Mouse (Mus musculus) midbrain, embryonic 12.5 days (tissue): ENCODE results near the gene Timp3. TPM values are rescaled to one million over a fixed set of nuclear protein-coding genes. Genes with fewer than 3 reads are reported as not detected.
"Not testable (repeated sequence)": the region's sequence is repeated elsewhere in the genome, so short reads cannot be mapped to it uniquely, and the experiment has no call there.

Source experiments
- ATAC-seq: fragments of 200-750 bp; cut with Nextera tagmentation; 2 replicates; pipeline ENCODE4 v1.8.0; 2017; ENCODE audit warnings: low read depth, moderate TSS enrichment, moderate library complexity; ENCODE audit not compliant: low FRiP score
- H3K27ac ChIP-seq: fragments of 300-500 bp; sonication (generic); replicated peaks from 2 replicates; pipeline ENCODE4 v1.5.1; 2016; ENCODE audit warnings: mild to moderate bottlenecking
- H3K27me3 ChIP-seq: fragments of 300-500 bp; sonication (generic); 2 replicates; pipeline ENCODE4 v1.6.1; 2016; ENCODE audit warnings: mild to moderate bottlenecking
- H3K36me3 ChIP-seq: fragments of 300-500 bp; sonication (generic); 2 replicates; pipeline ENCODE4 v1.6.1; 2016
- H3K4me1 ChIP-seq: fragments of 300-500 bp; sonication (generic); 2 replicates; pipeline ENCODE4 v1.6.1; 2016
- H3K4me2 ChIP-seq: fragments of 300-500 bp; sonication (generic); replicated peaks from 2 replicates; pipeline ENCODE4 v1.6.1; 2016; ENCODE audit warnings: mild to moderate bottlenecking, moderate library complexity
- H3K4me3 ChIP-seq: fragments of 300-500 bp; sonication (generic); 2 replicates; pipeline ENCODE4 v1.5.1; 2016; ENCODE audit warnings: mild to moderate bottlenecking
- H3K9ac ChIP-seq: fragments of 300-500 bp; sonication (generic); replicated peaks from 2 replicates; pipeline ENCODE4 v1.6.1; 2016; ENCODE audit warnings: mild to moderate bottlenecking, moderate library complexity
- H3K9me3 ChIP-seq: fragments of 300-500 bp; sonication (generic); 2 replicates; pipeline ENCODE4 v1.6.1; 2016; ENCODE audit warnings: mild to moderate bottlenecking
- WGBS: fragments of 180-500 bp; shearing (Covaris S2); methylation state at CpG from one replicate; pipeline ENCODE4 v1.1.7; 2016; 5-methylcytosine and 5-hydroxymethylcytosine counted together
- polyA plus RNA-seq: library from polyadenylated mRNA; unstranded; fragments of >200 nt; fragmentation: Nextera tagmentation; extraction: Ambion mirVana; gene quantifications from 2 replicates; pipeline ENCODE4 v1.2.1, GENCODE M21; 2016

The Timp3 gene
- polyA plus RNA-seq, 1 experiment from 2014 or later: 24.5 TPM

- H3K27me3 ChIP-seq: no peaks in the 10 kb centered on the region
- no peak overlapping the region for H3K27ac ChIP-seq
- WGBS: 81% methylated on average over 8 of the region's 8 CpGs
- no peak overlapping the region for H3K4me2 ChIP-seq
- H3K4me3 ChIP-seq: no peak overlapping the region
- no peak overlapping the region for H3K9ac ChIP-seq
- no peak for ATAC-seq
- H3K9me3 ChIP-seq: no peaks in the 10 kb centered on the region
- no peaks in the 10 kb centered on the region for H3K4me1 ChIP-seq
- no peaks in the 10 kb centered on the region for H3K36me3 ChIP-seq
These were observed 63.6 kb downstream of the Timp3 start for GRCm38 (mm10) chr10:86363669-86364309.

GRCm38 (mm10) chr10:86365632-86366092 lies 65.5 kb downstream of the Timp3 start:
- Histone ChIP-seq H3K4me3 (no peak overlapping the region), H3K9ac (no peak overlapping the region), H3K27me3 (no peaks in the 10 kb centered on the region), H3K36me3 (no peaks in the 10 kb centered on the region), H3K9me3 (no peaks in the 10 kb centered on the region), H3K27ac (no peak overlapping the region), H3K4me1 (no peaks in the 10 kb centered on the region), H3K4me2 (no peak overlapping the region)
- WGBS: 78% methylated on average over 5 of the region's 5 CpGs
- ATAC-seq: peak; percentile 30; the same call in 1 of the 2 replicates

- no peak for ATAC-seq
These were observed 67.2 kb downstream of the Timp3 start for GRCm38 (mm10) chr10:86367346-86367745.

DNA sequence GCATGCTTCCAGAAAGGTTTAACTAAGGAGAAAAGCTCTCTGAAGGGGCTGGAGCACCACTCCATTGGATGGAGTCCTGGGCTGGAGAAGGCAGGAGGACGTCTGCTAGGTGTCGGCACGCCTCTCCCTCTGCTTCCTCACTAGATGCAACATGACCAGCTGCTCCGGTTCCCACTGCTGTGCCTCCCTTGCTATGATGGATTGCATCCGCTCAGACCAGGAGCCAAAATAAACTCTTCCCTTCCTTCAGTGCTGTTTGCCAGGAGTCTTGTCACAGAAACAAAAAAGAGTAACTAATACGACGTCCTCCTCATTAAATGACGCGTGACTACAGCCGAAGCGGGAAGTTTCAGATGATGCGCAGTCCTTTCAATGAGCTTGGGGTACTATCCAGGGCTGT lies 68.6 kb downstream of the Timp3 start:
- H3K36me3 ChIP-seq: no peaks in the 10 kb centered on the region
- no peak for ATAC-seq
- 90% methylated on average over 12 of the region's 12 CpGs for WGBS
- H3K27ac ChIP-seq: no peak overlapping the region
- no peaks in the 10 kb centered on the region for H3K27me3 ChIP-seq
- no peaks in the 10 kb centered on the region for H3K9me3 ChIP-seq
- no peak overlapping the region for H3K9ac ChIP-seq
- no peak overlapping the region for H3K4me3 ChIP-seq
- no peaks in the 10 kb centered on the region for H3K4me1 ChIP-seq
- no peak overlapping the region for H3K4me2 ChIP-seq

More at GRCm38 (mm10) chr10:86367346-86367745, 67.2 kb downstream of the Timp3 start:
- no peak overlapping the region for H3K4me3 ChIP-seq
- H3K27me3 ChIP-seq: no peaks in the 10 kb centered on the region
- no peak overlapping the region for H3K27ac ChIP-seq
- 88% methylated on average over 4 of the region's 4 CpGs for WGBS
- H3K9me3 ChIP-seq: no peaks in the 10 kb centered on the region
- no peaks in the 10 kb centered on the region for H3K4me1 ChIP-seq
- H3K9ac ChIP-seq: no peak overlapping the region
- H3K36me3 ChIP-seq: no peaks in the 10 kb centered on the region
- H3K4me2 ChIP-seq: no peak overlapping the region

DNA sequence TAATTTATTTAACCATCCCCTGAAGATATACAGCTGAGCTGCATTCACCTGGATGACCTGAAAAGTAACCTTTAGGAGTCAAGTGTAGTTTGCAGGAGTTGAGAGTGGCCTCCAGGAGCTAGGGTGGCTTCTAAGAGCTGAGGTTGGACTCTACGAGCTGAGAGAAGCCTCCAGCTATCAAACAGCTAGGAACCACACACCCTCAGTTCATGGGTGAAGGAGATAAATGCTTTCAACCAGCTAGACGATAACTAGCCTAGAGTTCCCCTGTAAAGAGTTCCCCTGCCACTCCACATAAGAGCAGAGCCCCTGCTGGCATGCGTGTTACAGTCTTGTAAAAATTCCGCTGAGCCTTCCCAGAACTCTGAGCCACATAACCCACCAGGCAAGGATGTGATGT lies 69.2 kb downstream of the Timp3 start:
- H3K4me2 ChIP-seq: no peak overlapping the region
- H3K4me3 ChIP-seq: no peak overlapping the region
- no peak overlapping the region for H3K27ac ChIP-seq
- no peaks in the 10 kb centered on the region for H3K9me3 ChIP-seq
- ATAC-seq: no peak
- no peaks in the 10 kb centered on the region for H3K27me3 ChIP-seq
- H3K9ac ChIP-seq: no peak overlapping the region
- no peaks in the 10 kb centered on the region for H3K4me1 ChIP-seq
- H3K36me3 ChIP-seq: no peaks in the 10 kb centered on the region
- WGBS: 86% methylated on average over 4 of the region's 4 CpGs

GRCm38 (mm10) chr10:86371561-86371960 lies 71.4 kb downstream of the Timp3 start:
- Histone ChIP-seq H3K4me3 (no peak overlapping the region), H3K27me3 (no peaks in the 10 kb centered on the region), H3K4me2 (no peak overlapping the region), H3K9ac (no peak overlapping the region), H3K36me3 (no peaks in the 10 kb centered on the region), H3K4me1 (no peaks in the 10 kb centered on the region), H3K9me3 (no peaks in the 10 kb centered on the region), H3K27ac (no peak overlapping the region)
- ATAC-seq: no peak

DNA sequence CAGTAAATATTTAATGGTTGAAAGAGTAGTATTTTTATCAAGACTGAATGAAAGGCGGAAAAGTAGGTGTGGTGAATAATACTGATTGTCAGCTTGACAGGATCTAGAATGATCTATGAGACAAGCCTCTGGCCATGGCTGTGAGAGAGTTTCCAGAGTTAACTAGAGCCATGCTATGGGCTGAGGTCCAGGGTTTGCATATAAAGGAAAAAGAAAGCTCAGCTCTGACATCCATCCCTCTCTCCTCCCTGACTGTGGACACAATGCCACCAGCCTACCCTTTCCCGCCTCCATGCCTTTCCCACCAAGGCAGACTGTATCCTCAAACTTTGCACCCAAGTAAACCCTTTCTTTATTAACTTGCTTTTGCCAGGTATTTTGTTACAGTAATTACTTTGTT lies 73.9 kb downstream of the Timp3 start:
- WGBS: 92% methylated on average over 2 of the region's 2 CpGs
- ATAC-seq: no peak
- no peak overlapping the region for H3K27ac ChIP-seq
- no peak overlapping the region for H3K9ac ChIP-seq
- no peaks in the 10 kb centered on the region for H3K27me3 ChIP-seq
- H3K4me3 ChIP-seq: no peak overlapping the region
- H3K9me3 ChIP-seq: no peaks in the 10 kb centered on the region
- H3K4me2 ChIP-seq: no peak overlapping the region
- H3K4me1 ChIP-seq: no peaks in the 10 kb centered on the region
- H3K36me3 ChIP-seq: no peaks in the 10 kb centered on the region

DNA sequence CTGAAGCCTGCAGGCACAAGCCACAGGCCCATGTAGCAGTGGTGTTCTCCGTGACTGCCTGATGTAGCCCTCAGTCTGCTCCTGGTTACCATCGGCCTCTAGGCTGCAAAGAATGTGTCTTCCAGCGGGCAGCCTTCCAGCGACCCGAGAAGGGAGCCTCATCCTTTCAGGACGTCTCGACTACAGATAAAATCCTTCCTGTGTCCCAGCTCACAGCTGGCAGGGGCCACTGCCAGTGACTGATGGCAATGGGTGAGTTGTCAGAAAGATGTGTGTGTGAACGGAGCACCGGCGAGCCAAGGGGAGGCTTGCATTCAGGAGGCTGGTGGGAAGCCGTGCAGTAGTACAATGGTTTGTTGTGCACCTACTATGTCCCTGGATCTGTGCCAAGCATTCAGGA lies 75.7 kb downstream of the Timp3 start:
- Histone ChIP-seq H3K36me3 (no peaks in the 10 kb centered on the region), H3K9ac (no peak overlapping the region), H3K27me3 (no peaks in the 10 kb centered on the region), H3K9me3 (no peaks in the 10 kb centered on the region), H3K4me2 (no peak overlapping the region), H3K4me3 (no peak overlapping the region), H3K4me1 (no peaks in the 10 kb centered on the region), H3K27ac (no peak overlapping the region)
- 74% methylated on average over 11 of the region's 11 CpGs for WGBS
- no peak for ATAC-seq

DNA sequence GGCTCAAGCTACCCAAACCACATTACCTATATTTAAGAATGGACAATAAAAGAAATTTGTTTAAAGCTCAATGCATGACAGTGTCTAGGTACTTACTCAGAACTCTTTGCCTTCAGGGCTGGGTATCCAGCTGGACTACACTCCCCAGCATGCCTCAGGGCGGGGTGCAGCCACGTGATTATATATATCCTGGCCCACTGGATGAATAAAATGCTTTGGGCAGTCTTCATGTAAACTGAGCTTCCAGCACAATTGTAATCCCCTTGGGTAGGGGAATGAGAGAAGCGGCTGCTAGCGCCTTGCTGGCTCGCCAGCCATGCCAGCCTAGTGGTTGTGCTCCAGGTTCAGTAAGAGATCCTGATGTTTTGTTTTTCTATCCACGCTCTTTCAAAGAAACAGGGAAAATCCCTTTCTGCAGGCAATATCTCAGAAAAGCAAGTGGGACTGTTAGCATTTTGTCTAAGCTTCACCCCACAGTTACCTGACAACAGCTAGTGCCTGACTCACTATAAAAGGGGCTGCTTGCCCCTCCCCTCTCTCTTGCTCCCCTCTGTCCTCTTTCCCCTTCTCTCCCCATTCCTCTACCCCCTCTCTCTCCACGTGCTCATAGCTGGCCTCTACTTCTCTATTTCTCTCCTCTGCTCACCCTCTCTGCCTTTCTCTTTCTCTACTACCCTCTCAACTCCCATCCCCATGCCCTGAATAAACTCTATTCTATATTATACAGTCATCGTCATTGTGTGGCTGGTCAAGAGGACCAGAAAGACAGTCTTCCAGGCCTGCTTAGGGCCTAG lies 76.4 kb downstream of the Timp3 start:
- H3K4me3 ChIP-seq: no peak overlapping the region
- H3K27me3 ChIP-seq: no peaks in the 10 kb centered on the region
- no peaks in the 10 kb centered on the region for H3K4me1 ChIP-seq
- H3K9ac ChIP-seq: no peak overlapping the region
- H3K9me3 ChIP-seq: no peaks in the 10 kb centered on the region
- no peaks in the 10 kb centered on the region for H3K36me3 ChIP-seq
- peak; percentile 52; the same call in 1 of the 2 replicates for ATAC-seq
- H3K27ac ChIP-seq: no peak overlapping the region
- WGBS: 69% methylated on average over 8 of the region's 8 CpGs
- no peak overlapping the region for H3K4me2 ChIP-seq

DNA sequence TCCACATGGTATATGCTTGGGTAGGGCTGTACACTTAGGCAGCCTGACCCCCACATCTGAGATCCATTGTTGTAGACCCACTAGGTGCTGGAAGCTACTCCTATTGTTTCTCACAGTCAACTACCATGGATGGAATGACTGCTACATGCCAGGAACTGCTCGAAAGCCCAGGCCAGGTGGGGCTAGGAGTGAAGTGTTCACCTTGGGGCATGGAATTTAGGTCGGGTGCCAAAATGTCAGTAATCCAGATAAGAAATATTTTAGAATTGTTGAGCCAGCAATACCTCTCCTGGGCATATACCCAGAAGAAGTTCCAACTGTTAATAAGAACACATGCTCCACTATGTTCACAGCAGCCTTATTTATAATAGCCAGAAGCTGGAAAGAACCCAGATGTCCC lies 78.6 kb downstream of the Timp3 start:
- 82% methylated on average over 2 of the region's 2 CpGs for WGBS
- H3K9ac ChIP-seq, H3K4me3 ChIP-seq, H3K27ac ChIP-seq, H3K27me3 ChIP-seq, ATAC-seq, H3K4me2 ChIP-seq, H3K9me3 ChIP-seq, H3K36me3 ChIP-seq, H3K4me1 ChIP-seq: not testable (repeated sequence)

DNA sequence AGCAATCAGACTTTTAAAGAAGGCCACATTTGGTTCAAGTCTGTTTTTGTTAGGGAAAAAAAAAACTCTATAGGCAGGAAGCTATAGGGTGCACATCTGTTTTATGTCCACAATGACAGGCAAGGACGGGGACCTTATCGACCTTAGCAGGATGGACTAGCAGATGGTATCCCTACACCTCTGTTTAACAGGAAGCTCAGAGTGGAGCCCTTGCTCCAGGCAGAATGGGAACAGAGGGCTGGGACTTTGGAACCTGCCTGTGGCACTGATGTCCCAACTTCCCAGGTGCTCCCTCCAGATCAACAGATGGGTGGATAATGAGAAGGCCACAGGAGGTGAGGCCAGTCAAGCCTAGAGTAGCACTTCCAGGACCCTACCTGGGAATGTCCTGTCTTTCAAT lies 80.5 kb downstream of the Timp3 start:
- Histone ChIP-seq H3K36me3 (no peaks in the 10 kb centered on the region), H3K9ac (no peak overlapping the region), H3K27ac (no peak overlapping the region), H3K4me2 (no peak overlapping the region), H3K27me3 (no peaks in the 10 kb centered on the region), H3K4me3 (no peak overlapping the region), H3K9me3 (no peaks in the 10 kb centered on the region), H3K4me1 (no peaks in the 10 kb centered on the region)
- WGBS: 79% methylated on average over 2 of the region's 2 CpGs
- ATAC-seq: no peak

GRCm38 (mm10) chr10:86381150-86381921 lies 81.2 kb downstream of the Timp3 start:
- Histone ChIP-seq H3K4me3 (no peak overlapping the region), H3K27me3 (no peaks in the 10 kb centered on the region), H3K36me3 (no peaks in the 10 kb centered on the region), H3K9ac (no peak overlapping the region), H3K4me2 (no peak overlapping the region), H3K27ac (no peak overlapping the region), H3K9me3 (no peaks in the 10 kb centered on the region), H3K4me1 (no peaks in the 10 kb centered on the region)
- ATAC-seq: no peak
- 74% methylated on average over 9 of the region's 9 CpGs for WGBS
